Mouse (Mus musculus): Measurements from ENCODE around the gene 4930550C14Rik. TPM values are rescaled to one million over a fixed set of nuclear protein-coding genes. Genes with fewer than 3 reads are reported as not detected.

Gene 4930550C14Rik
- polyA plus RNA-seq (2021): 0.13 TPM

GRCm38 (mm10) chr9:53402291-53402711 lies at the start of gene 4930550C14Rik:
Gene 4930550C14Rik, plus strand, starts transcription at chr9:53402325.
- TF ChIP-seq CTCF (IDR thresholded peaks at IDR 0.05): no peak
- POLR2A ChIA-PET: no interaction called here
- CTCF ChIA-PET: no interaction called here
- DNase-seq (ENCODE audit: low read depth, low spot score) (no peak), ATAC-seq (no peak)
- H3K27me3 ChIP-seq: no peaks in the 10 kb centered on the region
- in situ Hi-C loops (cut with MboI; ENCODE audit: low pct_unique_long_range_greater_than_20kb): no loop called here

- CTCF ChIA-PET: no interaction called here
- POLR2A ChIA-PET: no interaction called here
- in situ Hi-C loops (cut with MboI; ENCODE audit: low pct_unique_long_range_greater_than_20kb): no loop called here
- no peak for ATAC-seq
- no peaks in the 10 kb centered on the region for H3K27me3 ChIP-seq
- no peak for TF ChIP-seq CTCF (IDR thresholded peaks at IDR 0.05)
- no peak for DNase-seq (ENCODE audit: low read depth, low spot score)
These were observed 49.0 kb upstream of the 4930550C14Rik start for GRCm38 (mm10) chr9:53353161-53353560.

GRCm38 (mm10) chr9:53356219-53357155 lies 45.6 kb upstream of the 4930550C14Rik start:
- DNase-seq (ENCODE audit: low read depth, low spot score) (no peak), ATAC-seq (no peak)
- H3K27me3 ChIP-seq: no peaks in the 10 kb centered on the region
- POLR2A ChIA-PET: no interaction called here
- CTCF ChIA-PET: no interaction called here
- in situ Hi-C loops (cut with MboI; ENCODE audit: low pct_unique_long_range_greater_than_20kb): no loop called here
- TF ChIP-seq CTCF (IDR thresholded peaks at IDR 0.05): no peak

- DNase-seq (ENCODE audit: low read depth, low spot score) (no peak), ATAC-seq (no peak)
- H3K27me3 ChIP-seq: no peaks in the 10 kb centered on the region
- POLR2A ChIA-PET: no interaction called here
- in situ Hi-C loops (cut with MboI; ENCODE audit: low pct_unique_long_range_greater_than_20kb): no loop called here
- CTCF ChIA-PET: no interaction called here
- TF ChIP-seq CTCF (IDR thresholded peaks at IDR 0.05): no peak
These were observed 30.8 kb upstream of the 4930550C14Rik start for GRCm38 (mm10) chr9:53371339-53371738.

- TF ChIP-seq CTCF (IDR thresholded peaks at IDR 0.05): no peak
- ATAC-seq (no peak), DNase-seq (ENCODE audit: low read depth, low spot score) (no peak)
- in situ Hi-C loops (cut with MboI; ENCODE audit: low pct_unique_long_range_greater_than_20kb): no loop called here
- H3K27me3 ChIP-seq: no peaks in the 10 kb centered on the region
- ChIA-PET CTCF (interaction anchor here (1.4 kb wide), 1 partner anchor 12 kb away, joined by 3 read pairs; no protein-coding TSS in a partner anchor), POLR2A (interaction anchor here (0.6 kb wide), 1 partner anchor 36 kb away, joined by 8 read pairs; no protein-coding TSS in a partner anchor)
These were observed 26.2 kb upstream of the 4930550C14Rik start for GRCm38 (mm10) chr9:53375907-53376306.

GRCm38 (mm10) chr9:53376820-53377219 lies 25.3 kb upstream of the 4930550C14Rik start:
- in situ Hi-C loops (cut with MboI; ENCODE audit: low pct_unique_long_range_greater_than_20kb): no loop called here
- ATAC-seq (no peak), DNase-seq (ENCODE audit: low read depth, low spot score) (no peak)
- ChIA-PET CTCF (interaction anchor here (1.4 kb wide), 1 partner anchor 13 kb away, joined by 3 read pairs; no protein-coding TSS in a partner anchor), POLR2A (no interaction called here)
- no peaks in the 10 kb centered on the region for H3K27me3 ChIP-seq
- TF ChIP-seq CTCF (IDR thresholded peaks at IDR 0.05): peak; percentile 12

- ChIA-PET CTCF (no interaction called here), POLR2A (no interaction called here)
- ATAC-seq: no peak
- TF ChIP-seq CTCF (IDR thresholded peaks at IDR 0.05): no peak
- DNase-seq (ENCODE audit: low read depth, low spot score): no peak
- H3K27me3 ChIP-seq: no peaks in the 10 kb centered on the region
- in situ Hi-C loops (cut with MboI; ENCODE audit: low pct_unique_long_range_greater_than_20kb): no loop called here
These were observed 24.5 kb upstream of the 4930550C14Rik start for GRCm38 (mm10) chr9:53377597-53377996.

- in situ Hi-C loops (cut with MboI; ENCODE audit: low pct_unique_long_range_greater_than_20kb): no loop called here
- DNase-seq (ENCODE audit: low read depth, low spot score) (no peak), ATAC-seq (no peak)
- TF ChIP-seq CTCF (IDR thresholded peaks at IDR 0.05): no peak
- CTCF ChIA-PET: no interaction called here
- H3K27me3 ChIP-seq: no peaks in the 10 kb centered on the region
- POLR2A ChIA-PET: no interaction called here
These were observed 24.0 kb upstream of the 4930550C14Rik start for GRCm38 (mm10) chr9:53378171-53378570.

GRCm38 (mm10) chr9:53380595-53380994 lies 21.5 kb upstream of the 4930550C14Rik start:
- DNase-seq (ENCODE audit: low read depth, low spot score) (no peak), ATAC-seq (no peak)
- in situ Hi-C loops (cut with MboI; ENCODE audit: low pct_unique_long_range_greater_than_20kb): no loop called here
- no peak for TF ChIP-seq CTCF (IDR thresholded peaks at IDR 0.05)
- ChIA-PET CTCF (no interaction called here), POLR2A (interaction anchor here (0.7 kb wide), 2 partner anchors 30 to 1095 kb away, joined by 3 read pairs; no protein-coding TSS in a partner anchor)
- H3K27me3 ChIP-seq: no peaks in the 10 kb centered on the region

- DNase-seq (ENCODE audit: low read depth, low spot score): no peak
- ATAC-seq: no peak
- ChIA-PET CTCF (no interaction called here), POLR2A (interaction anchor here (0.7 kb wide), 2 partner anchors 30 to 1094 kb away, joined by 3 read pairs; no protein-coding TSS in a partner anchor)
- no peaks in the 10 kb centered on the region for H3K27me3 ChIP-seq
- in situ Hi-C loops (cut with MboI; ENCODE audit: low pct_unique_long_range_greater_than_20kb): no loop called here
- peak; percentile 13 for TF ChIP-seq CTCF (IDR thresholded peaks at IDR 0.05)
These were observed 21.0 kb upstream of the 4930550C14Rik start for GRCm38 (mm10) chr9:53381113-53381615.
